Mouse (Mus musculus): ENCODE measurements around the gene Gm13277. TPM values are rescaled to one million over a fixed set of nuclear protein-coding genes. Genes with fewer than 3 reads are reported as not detected.
"Not testable (repeated sequence)": the region's sequence is repeated elsewhere in the genome, so short reads cannot be mapped to it uniquely, and the experiment has no call there.

Gene Gm13277
- polyA plus RNA-seq (2014; fragmentation: Nextera tagmentation; extraction: Ambion mirVana): not detected in 2 replicates

DNA sequence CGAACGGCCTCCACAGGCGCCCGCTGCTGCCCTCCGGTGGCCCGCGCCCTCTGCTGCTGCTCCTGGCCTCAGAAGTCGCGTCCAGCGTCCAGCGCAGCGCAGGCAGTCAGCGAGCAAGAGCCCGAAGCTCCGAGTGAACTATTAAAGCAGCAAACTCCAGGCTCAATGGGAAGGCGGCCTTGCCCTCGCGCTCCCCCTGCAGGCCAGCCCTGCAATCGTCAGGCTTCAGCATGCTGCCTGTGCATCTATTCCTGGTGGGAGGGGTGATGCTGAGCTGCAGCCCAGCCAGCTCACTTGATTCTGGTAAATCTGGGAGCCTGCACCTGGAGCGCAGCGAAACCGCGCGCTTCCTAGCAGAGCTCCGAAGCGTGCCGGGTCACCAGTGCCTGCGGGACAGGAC is at the start of gene Gm13277:
TSS of gene Gm13277 (plus strand) at position 231 of the 400 bp plus-strand sequence.
- not testable (repeated sequence) for H3K36me3 ChIP-seq (replicated peaks; ENCODE audit: control insufficient read depth, insufficient read depth); H3K9ac ChIP-seq; H3K27ac ChIP-seq; H3K4me2 ChIP-seq (replicated peaks); H3K27me3 ChIP-seq (ENCODE audit: control insufficient read depth, insufficient read depth, low read length); H3K4me3 ChIP-seq (replicated peaks; ENCODE audit: low read length); H3K9me3 ChIP-seq (ENCODE audit: control insufficient read depth, low read length); DNase-seq (ENCODE audit: low spot score); ATAC-seq (ENCODE audit: low FRiP score); H3K4me1 ChIP-seq (replicated peaks; ENCODE audit: control insufficient read depth, insufficient read depth, low read length)
- WGBS: 0% methylated on average over 4 of the region's 28 CpGs

- H3K4me3 ChIP-seq (replicated peaks; ENCODE audit: low read length): no peak overlapping the region
- ATAC-seq (ENCODE audit: low FRiP score) (no peak), DNase-seq (ENCODE audit: low spot score) (no peak)
These were observed 49.4 kb upstream of the Gm13277 start for GRCm38 (mm10) chr4:88739036-88739435.

DNA sequence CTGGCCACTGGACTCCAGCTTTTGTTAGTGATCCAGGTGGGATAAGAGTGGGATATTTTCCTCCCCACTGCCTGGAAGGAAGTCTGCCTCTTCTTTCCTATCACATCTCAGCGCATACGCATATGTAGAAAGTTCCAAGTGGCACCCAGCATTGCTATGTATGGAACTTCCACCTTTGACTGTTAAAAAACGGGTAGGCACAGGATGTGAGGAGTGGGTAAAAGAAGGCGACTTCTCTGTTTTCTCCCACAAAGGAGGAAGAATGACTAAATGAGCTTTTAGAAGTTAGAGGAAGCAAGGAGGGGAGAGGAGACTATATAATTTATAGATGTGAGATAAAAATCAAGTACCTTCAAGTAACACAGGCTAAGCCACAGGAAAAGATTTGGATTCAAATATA is 47.0 kb upstream of the Gm13277 start:
- Histone ChIP-seq H3K9ac (no peak overlapping the region), H3K27ac (no peak overlapping the region), H3K9me3 (ENCODE audit: control insufficient read depth, low read length) (no peaks in the 10 kb centered on the region), H3K4me2 (replicated peaks) (no peak overlapping the region), H3K4me1 (replicated peaks; ENCODE audit: control insufficient read depth, insufficient read depth, low read length) (no peaks in the 10 kb centered on the region), H3K4me3 (replicated peaks; ENCODE audit: low read length) (no peak overlapping the region), H3K27me3 (ENCODE audit: control insufficient read depth, insufficient read depth, low read length) (no peaks in the 10 kb centered on the region), H3K36me3 (replicated peaks; ENCODE audit: control insufficient read depth, insufficient read depth) (no peaks in the 10 kb centered on the region)
- 89% methylated on average over 4 of the region's 4 CpGs for WGBS
- DNase-seq (ENCODE audit: low spot score): no peak
- ATAC-seq (ENCODE audit: low FRiP score): no peak

More at GRCm38 (mm10) chr4:88739036-88739435, 49.4 kb upstream of the Gm13277 start:
- no peaks in the 10 kb centered on the region for H3K36me3 ChIP-seq (replicated peaks; ENCODE audit: control insufficient read depth, insufficient read depth)
- H3K27ac ChIP-seq: no peak overlapping the region
- no peak overlapping the region for H3K9ac ChIP-seq
- H3K9me3 ChIP-seq (ENCODE audit: control insufficient read depth, low read length): no peaks in the 10 kb centered on the region
- H3K4me2 ChIP-seq (replicated peaks): no peak overlapping the region
- 92% methylated on average over 6 of the region's 6 CpGs for WGBS
- no peaks in the 10 kb centered on the region for H3K27me3 ChIP-seq (ENCODE audit: control insufficient read depth, insufficient read depth, low read length)
- no peaks in the 10 kb centered on the region for H3K4me1 ChIP-seq (replicated peaks; ENCODE audit: control insufficient read depth, insufficient read depth, low read length)

GRCm38 (mm10) chr4:88742771-88743371 is 45.6 kb upstream of the Gm13277 start:
- H3K27me3 ChIP-seq (ENCODE audit: control insufficient read depth, insufficient read depth, low read length): no peaks in the 10 kb centered on the region
- ATAC-seq (ENCODE audit: low FRiP score) (no peak), DNase-seq (ENCODE audit: low spot score) (no peak)
- WGBS: 84% methylated on average over 7 of the region's 7 CpGs
- H3K27ac ChIP-seq: no peak overlapping the region
- H3K36me3 ChIP-seq (replicated peaks; ENCODE audit: control insufficient read depth, insufficient read depth): no peaks in the 10 kb centered on the region
- H3K9ac ChIP-seq: no peak overlapping the region
- H3K9me3 ChIP-seq (ENCODE audit: control insufficient read depth, low read length): no peaks in the 10 kb centered on the region
- no peak overlapping the region for H3K4me2 ChIP-seq (replicated peaks)
- no peak overlapping the region for H3K4me3 ChIP-seq (replicated peaks; ENCODE audit: low read length)
- no peaks in the 10 kb centered on the region for H3K4me1 ChIP-seq (replicated peaks; ENCODE audit: control insufficient read depth, insufficient read depth, low read length)

DNA sequence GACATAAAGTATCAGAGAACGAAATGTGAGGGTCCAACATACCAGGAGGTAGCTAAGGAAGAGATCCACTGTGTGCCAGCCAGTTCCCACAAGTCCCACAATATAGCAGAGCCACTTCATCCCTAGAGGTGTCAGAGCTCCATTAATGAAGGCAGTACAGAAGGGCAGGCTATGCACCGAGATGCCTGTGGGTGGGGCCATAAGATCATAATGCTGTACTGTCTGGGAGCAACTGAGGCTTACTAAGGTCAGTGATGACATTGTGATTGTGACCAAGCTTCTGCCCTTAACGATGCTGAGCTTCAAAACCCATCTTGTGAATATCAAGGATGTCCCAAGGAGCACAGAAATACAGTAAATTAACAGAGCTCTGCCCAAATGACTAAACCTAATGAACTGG is 44.2 kb upstream of the Gm13277 start:
- no peak for DNase-seq (ENCODE audit: low spot score)

DNA sequence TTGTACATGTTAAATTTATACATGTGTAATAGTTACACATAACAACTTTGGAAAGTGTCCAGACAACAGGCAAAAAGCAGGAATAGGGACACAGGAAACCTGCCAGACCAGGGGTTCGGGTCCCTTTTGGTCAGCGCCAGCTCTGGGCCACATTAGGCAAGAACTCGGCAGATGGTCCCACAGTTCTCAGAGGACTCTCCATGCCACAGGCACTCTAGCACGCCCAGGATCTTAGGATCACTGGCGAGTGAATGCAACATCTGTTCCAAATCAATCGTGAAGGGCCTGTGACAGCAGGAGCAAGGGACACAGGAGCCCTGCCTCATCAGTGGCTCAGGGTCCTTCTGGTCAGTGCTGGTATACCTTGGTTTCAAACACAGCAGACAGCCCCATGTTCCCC is 38.5 kb upstream of the Gm13277 start:
- H3K4me2 ChIP-seq (replicated peaks): no peak overlapping the region
- no peaks in the 10 kb centered on the region for H3K36me3 ChIP-seq (replicated peaks; ENCODE audit: control insufficient read depth, insufficient read depth)
- H3K9me3 ChIP-seq (ENCODE audit: control insufficient read depth, low read length): no peaks in the 10 kb centered on the region
- H3K4me1 ChIP-seq (replicated peaks; ENCODE audit: control insufficient read depth, insufficient read depth, low read length): no peaks in the 10 kb centered on the region
- no peak for DNase-seq (ENCODE audit: low spot score)
- H3K9ac ChIP-seq: no peak overlapping the region
- 70% methylated on average over 6 of the region's 6 CpGs for WGBS
- H3K4me3 ChIP-seq (replicated peaks; ENCODE audit: low read length): no peak overlapping the region
- no peak for ATAC-seq (ENCODE audit: low FRiP score)
- no peaks in the 10 kb centered on the region for H3K27me3 ChIP-seq (ENCODE audit: control insufficient read depth, insufficient read depth, low read length)
- no peak overlapping the region for H3K27ac ChIP-seq

More for the DNA sequence above, 44.2 kb upstream of the Gm13277 start:
- Histone ChIP-seq H3K4me1 (replicated peaks; ENCODE audit: control insufficient read depth, insufficient read depth, low read length) (no peaks in the 10 kb centered on the region), H3K4me3 (replicated peaks; ENCODE audit: low read length) (no peak overlapping the region), H3K9ac (no peak overlapping the region), H3K4me2 (replicated peaks) (no peak overlapping the region), H3K9me3 (ENCODE audit: control insufficient read depth, low read length) (no peaks in the 10 kb centered on the region), H3K27me3 (ENCODE audit: control insufficient read depth, insufficient read depth, low read length) (no peaks in the 10 kb centered on the region), H3K27ac (no peak overlapping the region), H3K36me3 (replicated peaks; ENCODE audit: control insufficient read depth, insufficient read depth) (no peaks in the 10 kb centered on the region)
- ATAC-seq (ENCODE audit: low FRiP score): no peak
- WGBS: 82% methylated on average over 3 of the region's 3 CpGs

GRCm38 (mm10) chr4:88754818-88755340 is 33.6 kb upstream of the Gm13277 start, which contains the start of gene Gm13271:
Gm13271 (plus strand) TSS chr4:88754868.
- H3K4me1 ChIP-seq (replicated peaks; ENCODE audit: control insufficient read depth, insufficient read depth, low read length); H3K27me3 ChIP-seq (ENCODE audit: control insufficient read depth, insufficient read depth, low read length); DNase-seq (ENCODE audit: low spot score); H3K9ac ChIP-seq; ATAC-seq (ENCODE audit: low FRiP score); H3K9me3 ChIP-seq (ENCODE audit: control insufficient read depth, low read length); H3K4me3 ChIP-seq (replicated peaks; ENCODE audit: low read length); H3K27ac ChIP-seq; H3K4me2 ChIP-seq (replicated peaks); H3K36me3 ChIP-seq (replicated peaks; ENCODE audit: control insufficient read depth, insufficient read depth): not testable (repeated sequence)
- 83% methylated on average over 15 of the region's 15 CpGs for WGBS

GRCm38 (mm10) chr4:88756581-88757513 is 31.6 kb upstream of the Gm13277 start:
- peak overlapping the region; percentile 70 for H3K27ac ChIP-seq
- DNase-seq (ENCODE audit: low spot score); H3K27me3 ChIP-seq (ENCODE audit: control insufficient read depth, insufficient read depth, low read length); H3K36me3 ChIP-seq (replicated peaks; ENCODE audit: control insufficient read depth, insufficient read depth); H3K9me3 ChIP-seq (ENCODE audit: control insufficient read depth, low read length); H3K4me1 ChIP-seq (replicated peaks; ENCODE audit: control insufficient read depth, insufficient read depth, low read length); ATAC-seq (ENCODE audit: low FRiP score): not testable (repeated sequence)
- peak overlapping the region; percentile 66 for H3K4me2 ChIP-seq (replicated peaks)
- WGBS: 14% methylated on average over 28 of the region's 31 CpGs
- H3K4me3 ChIP-seq (replicated peaks; ENCODE audit: low read length): peak overlapping the region; percentile 35
- peak overlapping the region; percentile 61 for H3K9ac ChIP-seq

- peak overlapping the region; percentile 35 for H3K4me3 ChIP-seq (replicated peaks; ENCODE audit: low read length)
- H3K27ac ChIP-seq: peak overlapping the region; percentile 70
- peak overlapping the region; percentile 66 for H3K4me2 ChIP-seq (replicated peaks)
- DNase-seq (ENCODE audit: low spot score) (peak; percentile 80), ATAC-seq (ENCODE audit: low FRiP score) (peak; percentile 100)
- H3K9ac ChIP-seq: peak overlapping the region; percentile 61
- not testable (repeated sequence) for H3K4me1 ChIP-seq (replicated peaks; ENCODE audit: control insufficient read depth, insufficient read depth, low read length); H3K27me3 ChIP-seq (ENCODE audit: control insufficient read depth, insufficient read depth, low read length); H3K9me3 ChIP-seq (ENCODE audit: control insufficient read depth, low read length); H3K36me3 ChIP-seq (replicated peaks; ENCODE audit: control insufficient read depth, insufficient read depth)
- WGBS: 1% methylated on average over 19 of the region's 21 CpGs
These were observed 30.8 kb upstream of the Gm13277 start for GRCm38 (mm10) chr4:88757628-88758031.
